Mouse (Mus musculus) mature B cell (primary cell): ENCODE measurements around the gene Msantd2.

Source experiments
- in situ Hi-C: fragments of 300-500 bp; cut with MboI; formaldehyde crosslinking; loops from 2 replicates; pipeline ENCODE4 v1.14.3; 2019

Gene Msantd2

DNA sequence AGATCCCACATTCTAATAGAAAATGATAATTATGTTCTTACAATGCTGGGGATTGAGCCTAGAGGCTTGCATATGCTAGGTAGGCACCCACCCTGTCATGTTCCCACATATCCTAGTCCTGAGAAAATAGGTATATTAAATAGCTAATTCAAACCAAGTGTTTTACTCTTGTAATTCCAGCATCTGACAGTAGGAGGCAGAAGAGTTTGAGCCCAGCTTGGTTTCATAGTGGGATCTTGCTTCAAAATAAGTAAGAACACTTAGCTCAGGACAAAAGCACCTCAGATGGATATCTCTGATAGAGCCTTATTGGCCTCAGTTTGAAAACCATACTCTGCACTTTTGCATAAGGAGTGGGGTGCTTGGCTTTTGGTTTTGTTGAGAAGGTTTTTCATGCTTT is 15.2 kb downstream of the Msantd2 start:
- in situ Hi-C loops, result no loop called here

DNA sequence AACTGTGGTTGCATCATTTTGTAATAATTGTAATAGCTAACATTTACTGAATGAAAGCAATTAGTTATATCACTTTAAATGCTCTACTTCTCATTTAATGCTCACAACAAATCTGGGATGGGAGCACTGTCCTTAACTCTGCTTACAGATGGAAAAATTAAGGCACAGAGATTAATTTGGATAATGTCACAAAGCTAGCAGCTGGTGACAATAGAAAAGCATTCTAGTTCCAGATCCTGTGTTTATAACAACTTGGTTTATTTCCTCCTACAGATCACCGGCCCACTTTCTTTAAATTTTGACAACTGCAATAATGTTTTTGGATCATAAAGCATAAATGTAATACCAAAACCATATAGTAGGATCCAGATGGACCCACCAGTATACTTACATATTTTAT is 16.9 kb downstream of the Msantd2 start:
- in situ Hi-C loops, result no loop called here

DNA sequence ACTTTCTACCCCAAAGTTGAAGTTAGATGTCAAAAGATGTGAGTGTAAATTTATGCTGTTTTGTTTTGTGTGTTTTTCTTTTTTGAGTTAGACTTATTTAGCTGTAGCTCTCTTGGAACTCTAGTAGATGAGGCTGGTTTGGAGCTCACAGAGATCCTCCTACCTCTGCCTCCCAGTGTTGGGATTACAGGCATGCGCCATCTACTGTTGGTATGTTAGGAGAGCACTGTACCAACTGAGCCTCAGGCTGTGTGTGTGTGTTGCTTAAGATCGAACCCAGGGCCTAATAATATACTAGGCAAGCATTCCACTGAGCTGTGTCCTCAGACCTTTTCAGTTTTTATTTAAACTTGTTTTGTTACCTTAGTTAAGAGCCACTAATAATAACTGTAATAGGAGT is 23.0 kb downstream of the Msantd2 start:
- in situ Hi-C loops, result no loop called here

DNA sequence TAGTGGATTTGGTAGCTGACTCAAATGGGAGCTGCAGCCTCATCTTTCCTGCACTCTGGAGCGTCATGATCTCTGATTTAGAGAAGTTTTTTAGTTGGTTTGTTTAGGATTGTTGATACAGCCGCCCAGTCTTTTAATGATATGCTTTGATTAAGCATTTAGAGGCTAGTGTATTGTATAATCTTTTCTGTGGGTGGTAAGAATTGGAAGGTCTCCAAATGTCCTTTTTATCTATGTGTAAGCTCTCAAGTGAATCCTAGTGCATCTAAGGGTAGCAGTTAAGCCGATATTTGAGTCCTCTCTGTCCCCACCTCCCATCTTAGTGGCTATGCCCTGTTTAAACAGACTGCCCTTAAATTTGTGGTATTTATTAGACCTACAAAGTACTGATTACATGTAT is 25.3 kb downstream of the Msantd2 start:
- in situ Hi-C loops, result no loop called here

DNA sequence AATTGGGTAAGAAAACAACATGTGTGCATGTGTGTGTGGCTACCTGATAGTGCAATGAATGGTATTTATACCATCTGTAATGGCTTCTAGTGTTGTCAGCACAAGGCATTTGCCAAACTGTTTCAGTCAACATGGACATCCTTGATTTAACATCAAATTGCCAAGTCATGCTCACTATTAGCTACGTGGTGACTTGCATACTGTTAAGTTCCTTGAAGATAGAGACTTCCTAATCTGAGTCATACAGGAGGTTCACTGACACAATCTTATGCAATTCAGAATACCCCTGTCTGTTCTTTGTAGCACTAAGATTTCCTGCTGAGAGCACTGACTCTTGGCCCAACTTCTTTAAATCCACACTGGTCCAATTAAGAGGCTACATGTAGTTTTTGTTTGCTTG is 28.3 kb downstream of the Msantd2 start:
- in situ Hi-C loops, result no loop called here

DNA sequence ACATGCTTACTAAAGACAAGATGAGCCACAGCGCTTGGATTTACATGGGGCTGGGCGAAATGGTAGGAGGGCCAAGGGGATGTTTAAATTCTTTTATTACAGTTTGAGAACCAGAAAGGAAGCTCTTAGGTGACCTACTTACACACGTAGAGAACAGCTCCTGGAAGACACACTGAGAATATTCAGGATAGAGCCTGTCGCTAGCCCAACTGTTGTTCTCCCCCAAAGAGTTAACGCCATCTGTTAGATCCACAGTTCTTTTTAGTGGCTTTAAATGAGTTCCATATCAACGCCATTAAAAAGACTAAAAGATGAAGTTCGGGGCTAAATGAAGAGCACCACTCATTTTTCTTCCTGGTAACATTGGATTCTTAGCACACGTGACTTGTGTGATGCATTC is 29.9 kb downstream of the Msantd2 start:
- in situ Hi-C loops, result no loop called here

DNA sequence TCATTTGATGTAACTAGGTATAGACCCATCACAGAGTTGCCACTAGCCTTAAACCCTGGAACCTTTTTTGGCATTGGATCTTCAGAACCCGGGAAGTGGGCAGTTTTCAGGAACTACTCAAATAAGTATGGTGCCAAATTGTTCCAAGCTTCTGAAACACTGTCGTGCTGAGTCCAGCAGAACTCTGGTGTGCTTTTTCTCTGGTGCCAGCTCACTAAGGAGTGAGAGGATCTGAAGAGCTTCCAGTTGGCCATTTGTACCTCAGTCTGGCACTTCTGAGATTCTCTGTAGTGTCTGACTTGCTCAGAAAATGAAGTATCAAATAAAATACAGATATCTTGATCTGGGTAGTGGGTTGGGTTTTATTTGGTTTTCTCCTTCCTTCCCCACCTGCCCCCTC is 30.9 kb downstream of the Msantd2 start:
- in situ Hi-C loops, result no loop called here

DNA sequence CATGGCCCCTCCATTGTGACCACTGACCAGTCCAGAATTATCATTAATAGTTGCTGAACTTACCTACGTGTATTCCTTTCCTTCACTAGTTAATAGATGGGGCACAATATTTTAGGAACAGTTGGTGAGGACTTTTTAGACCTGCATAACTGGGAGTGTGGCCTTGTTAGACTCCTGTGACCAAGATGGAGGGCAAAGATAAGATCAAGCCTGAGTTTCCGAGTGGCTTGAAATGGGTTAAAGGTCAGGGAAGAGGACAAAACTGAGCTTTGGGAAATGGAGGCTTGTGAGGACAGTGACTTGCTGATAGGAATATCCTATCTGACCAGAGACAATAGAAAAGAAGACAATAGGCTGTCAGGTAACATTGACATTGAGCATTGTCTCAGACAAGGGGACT is 36.3 kb downstream of the Msantd2 start:
- in situ Hi-C loops, result no loop called here

DNA sequence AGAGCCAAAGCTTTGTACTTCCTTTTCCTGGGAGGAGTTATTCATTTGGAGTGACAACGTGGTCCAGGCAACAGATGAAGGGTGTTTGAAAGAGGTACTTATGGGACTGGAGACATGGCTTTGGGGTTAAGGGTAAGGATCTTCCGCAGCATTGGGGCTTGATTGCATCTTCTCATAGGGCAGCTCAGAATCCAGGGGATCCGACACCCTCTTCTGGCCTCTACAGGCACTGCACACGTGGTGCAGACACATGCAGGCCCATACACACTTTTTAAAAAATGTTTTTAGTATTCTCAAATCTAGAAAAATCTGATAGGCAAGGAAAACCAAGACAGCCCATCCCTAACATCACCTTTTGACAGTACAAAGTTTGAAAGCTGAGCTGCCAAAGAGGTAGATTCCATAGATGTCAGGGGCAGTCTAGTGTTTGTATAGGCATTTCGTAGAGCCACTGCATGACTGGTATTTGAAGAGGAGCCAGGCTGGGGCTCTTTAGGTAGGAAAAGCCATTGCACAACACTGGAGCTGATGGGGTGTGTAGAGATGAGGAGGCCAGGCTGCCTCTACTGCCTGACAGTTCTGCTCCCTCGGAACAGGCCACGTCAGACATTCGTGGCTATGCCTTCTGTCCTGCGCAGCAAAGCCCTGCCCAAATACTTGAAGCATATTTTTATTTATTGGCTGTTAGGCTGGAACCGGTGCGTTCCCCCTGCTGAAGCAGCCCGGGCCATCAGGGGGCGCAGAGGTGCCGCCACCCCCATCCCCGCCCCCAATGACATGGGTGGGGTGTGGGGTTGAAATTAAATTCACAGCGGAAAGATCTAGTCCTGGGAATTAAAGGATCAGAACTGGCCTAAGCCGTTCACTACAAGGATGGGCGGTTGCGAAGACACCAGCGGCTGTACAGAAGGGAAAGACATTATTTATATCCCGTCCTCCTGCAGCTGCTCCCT is 37.6 kb downstream of the Msantd2 start:
- in situ Hi-C loops, result no loop called here

DNA sequence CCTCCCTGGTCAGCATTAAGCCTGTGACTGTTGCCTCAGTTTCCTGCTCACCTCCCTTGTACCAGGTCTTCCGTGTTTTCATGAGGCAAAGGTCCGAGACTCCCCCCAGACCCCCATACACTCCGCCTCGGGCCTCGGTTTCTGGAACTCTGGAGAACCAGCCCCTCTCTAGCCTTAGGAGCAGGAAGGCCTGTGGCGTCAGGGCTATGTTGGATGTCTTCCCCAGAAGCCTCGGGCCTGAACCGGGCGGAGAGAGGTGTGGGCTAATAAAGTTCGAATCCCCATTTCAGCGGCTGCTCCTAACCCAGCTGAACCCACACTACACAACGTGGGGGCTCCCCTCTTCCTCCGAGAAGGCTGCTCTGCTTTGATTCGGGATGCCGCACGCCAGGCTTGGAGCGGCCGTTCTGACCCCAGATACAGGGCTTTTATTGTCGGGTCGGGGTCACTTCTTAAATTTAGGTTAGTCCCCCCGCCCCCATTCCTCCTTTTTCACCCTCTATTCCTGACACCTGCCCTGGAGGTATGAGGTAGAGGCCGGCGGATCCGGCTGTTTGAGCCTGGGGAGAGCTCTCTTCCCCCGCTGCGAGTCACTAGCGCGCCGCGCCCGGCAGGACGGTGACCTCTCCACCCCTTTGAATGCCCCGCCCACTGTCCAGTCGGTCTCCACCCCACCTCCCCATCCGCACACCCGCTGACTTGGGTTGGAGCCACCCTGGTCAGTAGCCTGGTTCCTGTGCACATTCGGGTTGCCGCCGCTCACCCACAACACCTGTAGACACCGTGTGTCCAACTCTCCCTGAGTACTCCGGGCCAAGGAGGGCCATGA is 38.5 kb downstream of the Msantd2 start, which contains the start of gene Esam:
Esam (plus strand) TSS at position 683 of the 829 bp plus-strand sequence.
- in situ Hi-C loops, result no loop called here

DNA sequence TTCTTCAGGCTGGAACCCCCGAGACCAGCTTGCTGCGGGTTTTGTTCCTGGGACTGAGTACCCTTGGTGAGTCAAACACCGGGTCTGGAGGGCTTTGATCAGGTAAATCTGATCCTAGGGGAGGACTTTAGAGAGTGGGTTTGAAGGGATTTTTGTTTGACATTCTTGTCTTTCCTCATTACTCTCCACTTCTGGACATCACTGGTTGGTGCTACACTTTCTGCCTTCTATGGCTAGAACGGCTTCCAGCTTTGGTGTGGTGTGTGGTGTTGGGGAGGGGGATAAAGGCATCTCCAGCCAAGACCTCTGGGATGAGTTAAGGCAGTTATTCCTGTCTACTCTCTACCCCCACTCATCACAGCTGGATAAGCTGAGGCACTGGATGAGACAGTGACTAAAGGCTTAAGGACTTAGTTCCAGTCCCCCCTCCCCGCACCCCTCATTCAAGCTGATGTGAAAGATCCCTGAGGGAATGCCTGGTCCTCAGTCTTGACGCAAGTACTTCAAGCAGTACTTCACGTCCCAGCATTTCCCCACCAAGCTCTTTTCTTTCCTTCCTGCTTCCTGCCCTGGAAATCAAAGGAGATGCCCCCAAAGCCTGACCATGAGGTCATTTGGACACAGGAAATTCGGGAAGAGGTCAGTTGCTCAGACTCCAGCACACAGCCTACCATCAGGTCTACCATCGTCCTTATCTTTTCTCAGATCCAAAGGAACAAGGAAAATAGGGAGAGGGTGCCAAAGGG is 39.3 kb downstream of the Msantd2 start:
- in situ Hi-C loops, result no loop called here

DNA sequence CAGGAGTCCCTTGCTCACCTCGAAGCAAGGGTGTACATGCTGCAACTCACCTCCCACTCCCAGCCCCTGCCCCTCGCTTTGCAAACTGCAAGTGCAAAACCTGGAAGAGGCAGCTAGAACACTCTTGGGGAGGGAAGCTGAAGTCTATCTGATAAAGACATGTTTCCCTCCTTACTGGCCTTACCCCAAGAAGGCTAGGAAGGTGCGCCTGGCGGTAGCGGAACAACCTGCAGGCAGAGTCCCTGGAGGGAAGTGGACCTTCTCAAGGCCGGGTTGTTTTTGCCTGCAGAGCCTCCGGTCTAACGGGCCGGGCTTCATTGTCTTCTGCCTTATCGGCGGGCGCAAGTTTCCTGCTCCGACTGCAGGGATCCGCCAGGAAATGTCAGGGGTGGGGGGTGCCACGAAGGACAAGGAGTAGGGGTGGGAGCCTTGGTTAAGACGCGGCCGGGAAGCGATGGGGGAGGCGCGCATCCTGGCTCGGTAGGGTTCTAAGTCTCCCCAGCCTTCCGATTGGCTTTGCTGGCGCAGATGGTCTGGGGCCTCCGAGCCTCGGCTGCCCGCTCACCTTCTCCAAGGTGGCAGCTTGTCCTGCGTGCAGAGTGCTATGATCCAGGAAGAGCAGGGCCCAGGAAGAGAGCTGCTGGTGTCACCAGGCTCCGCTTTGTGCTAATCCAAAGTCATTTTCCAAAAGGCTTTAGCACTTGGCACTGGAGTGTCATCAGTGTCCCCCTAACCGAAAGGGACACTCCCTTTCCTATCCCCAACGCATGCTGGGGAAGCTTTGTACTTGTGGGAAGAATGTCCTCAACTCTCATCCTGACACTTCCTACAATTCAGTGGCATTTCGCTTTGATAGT is 41.1 kb downstream of the Msantd2 start:
- in situ Hi-C loops, result no loop called here

DNA sequence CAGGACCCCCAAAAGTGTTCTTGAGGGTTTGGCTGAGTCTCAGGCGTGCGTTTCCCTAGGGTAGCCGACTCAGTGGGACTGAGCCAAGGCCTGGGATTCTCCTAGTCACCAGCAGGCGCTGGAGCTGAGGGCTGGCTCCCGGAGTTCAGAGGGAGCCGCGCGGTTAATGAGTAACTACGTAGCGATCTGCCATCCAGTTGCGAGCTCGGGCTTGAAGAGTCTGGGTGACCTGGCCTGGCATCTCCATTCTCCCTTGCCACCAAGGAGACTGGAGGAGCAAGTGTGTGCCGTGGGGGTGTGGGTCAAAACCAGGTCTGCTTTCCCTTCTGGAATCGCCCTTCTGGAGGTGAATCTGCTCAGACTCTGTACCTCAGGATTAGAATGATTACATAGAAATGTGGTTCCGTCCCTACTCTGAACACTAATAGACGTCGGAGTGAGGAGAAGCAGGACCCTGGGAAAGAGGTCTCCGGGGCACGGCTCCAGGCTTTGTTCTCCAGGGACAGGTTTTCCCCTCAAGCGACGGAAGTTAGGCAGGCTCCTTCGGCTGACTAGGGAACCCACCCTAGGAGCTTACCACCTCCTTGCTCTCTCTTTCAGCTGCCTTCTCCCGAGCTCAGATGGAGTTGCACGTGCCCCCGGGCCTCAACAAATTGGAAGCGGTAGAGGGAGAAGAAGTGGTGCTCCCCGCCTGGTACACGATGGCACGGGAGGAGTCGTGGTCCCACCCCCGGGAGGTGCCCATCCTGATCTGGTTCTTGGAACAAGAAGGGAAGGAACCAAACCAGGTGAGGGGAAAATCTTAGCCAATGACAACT is 42.0 kb downstream of the Msantd2 start:
- in situ Hi-C loops, result no loop called here

DNA sequence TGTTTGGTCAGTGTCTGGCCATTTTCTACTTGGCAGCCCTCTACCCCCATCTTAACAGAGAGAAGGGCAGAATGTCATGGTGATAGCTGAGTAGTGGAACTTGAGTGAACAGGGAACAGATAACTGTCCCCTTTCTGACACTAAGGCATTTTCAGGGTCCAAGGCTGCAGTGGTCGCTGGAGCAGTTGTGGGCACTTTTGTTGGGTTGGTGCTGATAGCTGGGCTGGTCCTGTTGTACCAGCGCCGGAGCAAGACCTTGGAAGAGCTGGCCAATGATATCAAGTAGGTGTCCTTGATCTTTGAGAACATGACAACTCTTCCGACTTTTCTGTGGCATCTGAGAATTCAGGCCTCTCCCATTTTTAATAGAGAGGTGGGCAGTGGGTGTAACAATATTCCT is 47.7 kb downstream of the Msantd2 start:
- in situ Hi-C loops, result no loop called here

DNA sequence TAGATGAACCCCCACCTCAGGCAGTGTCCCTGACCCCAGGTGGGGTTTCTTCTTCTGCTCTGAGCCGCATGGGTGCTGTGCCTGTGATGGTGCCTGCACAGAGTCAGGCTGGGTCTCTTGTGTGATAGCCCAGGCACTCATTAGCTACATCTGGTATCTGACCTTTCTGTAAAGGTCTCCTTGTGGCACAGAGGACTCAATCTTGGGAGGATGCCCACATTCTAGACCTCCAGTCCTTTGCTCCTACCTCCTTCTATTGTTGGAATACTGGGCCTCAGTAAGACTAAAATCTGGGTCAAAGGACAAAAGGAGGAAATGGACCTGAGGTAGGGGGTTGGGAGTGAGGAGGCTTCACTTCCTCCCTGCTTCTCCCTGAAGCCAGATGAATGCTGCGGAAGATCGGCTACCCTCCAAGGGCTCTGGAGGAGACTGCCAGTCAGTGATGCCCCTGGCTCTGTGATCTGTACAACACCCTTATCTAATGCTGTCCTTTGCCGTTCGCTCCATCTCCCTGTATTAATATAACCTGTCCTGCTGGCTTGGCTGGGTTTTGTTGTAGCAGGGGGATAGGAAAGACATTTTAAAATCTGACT is 48.6 kb downstream of the Msantd2 start:
- in situ Hi-C loops, result no loop called here

DNA sequence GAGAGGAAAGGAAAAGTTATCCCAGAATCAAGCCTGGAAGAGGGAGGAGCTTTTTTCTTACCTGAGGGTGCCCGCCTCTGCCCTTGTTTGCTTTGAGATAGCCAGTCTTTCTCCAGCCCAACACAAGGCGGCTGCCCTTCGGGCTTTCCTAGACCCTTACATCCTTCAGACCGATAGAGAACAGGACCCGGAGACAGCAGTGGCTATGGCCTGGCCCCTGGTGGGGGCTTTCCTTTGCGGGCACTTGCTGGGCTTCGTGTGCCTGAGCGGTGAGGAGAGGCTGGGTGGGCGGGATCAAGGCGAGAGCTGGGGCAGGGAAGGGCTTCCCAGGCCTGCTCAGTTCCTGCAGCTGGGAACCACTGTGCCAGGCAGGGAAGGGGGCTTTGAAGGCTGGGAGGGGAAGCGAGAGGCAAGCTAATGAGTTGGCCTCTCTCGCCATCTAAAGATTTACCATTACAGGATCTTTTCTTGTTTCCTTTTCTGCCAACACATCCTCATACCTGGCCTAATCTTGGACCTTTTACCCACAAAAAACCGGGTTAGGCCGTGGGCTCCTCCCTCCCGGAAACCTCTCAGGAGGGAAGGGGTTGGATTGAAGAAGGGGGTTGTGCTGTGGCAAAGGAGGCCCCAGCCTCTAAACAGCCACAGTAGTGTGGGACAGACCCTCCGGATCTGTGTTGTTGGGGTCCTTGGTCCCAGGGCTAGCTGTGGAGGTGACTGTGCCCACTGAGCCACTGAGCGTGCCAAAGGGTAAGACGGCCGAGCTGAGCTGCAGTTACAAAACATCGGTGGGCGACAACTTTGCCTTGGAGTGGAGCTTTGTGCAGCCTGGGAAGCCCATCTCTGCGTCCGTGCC is 50.3 kb downstream of the Msantd2 start, which contains the start of gene Vsig2:
Vsig2 (plus strand) TSS at position 86 of the 856 bp plus-strand sequence.
- in situ Hi-C loops, result no loop called here

DNA sequence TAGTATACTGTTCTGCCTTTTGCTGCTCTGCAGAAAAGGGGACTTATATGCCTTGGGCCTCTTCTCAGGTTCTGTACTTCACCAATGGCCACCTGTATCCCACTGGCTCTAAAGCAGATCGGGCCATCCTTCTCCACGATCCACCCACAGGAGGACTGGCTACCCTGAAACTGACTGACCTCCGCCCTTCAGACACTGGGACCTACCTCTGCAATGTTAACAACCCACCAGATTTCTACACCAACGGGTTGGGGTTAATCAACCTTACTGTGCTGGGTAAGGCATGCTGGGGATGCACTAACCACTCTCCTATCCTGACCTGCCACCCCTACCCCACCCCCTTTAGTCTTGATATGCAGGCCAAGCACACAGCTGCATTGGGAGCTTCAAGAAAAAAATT is 51.1 kb downstream of the Msantd2 start:
- in situ Hi-C loops, result no loop called here

DNA sequence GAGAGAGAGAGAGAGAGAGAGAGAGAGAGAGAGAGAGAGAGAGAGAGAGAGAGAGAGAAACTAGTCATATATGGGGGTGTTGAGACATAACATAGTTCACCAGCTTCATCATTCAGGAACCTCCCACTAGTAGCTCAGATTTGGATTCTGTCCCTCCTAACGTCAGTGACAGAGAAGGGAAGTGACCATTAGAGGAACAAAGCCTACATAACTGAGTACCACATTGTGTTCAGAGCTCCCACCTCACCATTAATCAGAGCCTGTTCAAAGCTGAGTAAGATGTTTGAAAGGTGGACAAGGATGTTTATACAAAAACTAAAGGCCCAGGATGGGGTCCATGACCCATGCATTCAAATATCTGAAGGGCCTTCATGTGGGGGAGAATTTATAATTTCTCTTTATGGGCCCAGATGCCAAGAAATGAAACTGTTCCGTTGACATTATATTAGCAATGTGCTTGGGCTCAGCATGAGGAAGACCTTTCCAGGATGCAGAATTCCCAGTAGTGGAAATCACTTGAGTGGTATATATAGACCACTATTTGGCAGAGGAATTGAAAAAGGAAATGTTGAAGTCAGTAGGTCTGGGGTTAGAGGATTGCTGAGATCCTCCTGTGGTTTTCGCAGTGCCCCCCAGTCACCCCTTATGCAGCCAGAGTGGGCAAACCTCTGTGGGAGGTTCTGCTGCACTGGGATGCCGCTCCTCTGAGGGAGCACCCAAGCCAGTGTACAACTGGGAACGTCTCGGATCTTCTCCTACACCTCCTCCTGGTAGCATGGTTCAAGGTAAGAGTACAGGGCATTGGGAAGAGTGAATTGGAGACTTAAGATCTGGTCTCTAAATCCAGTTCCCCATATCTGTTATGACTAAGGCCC is 51.8 kb downstream of the Msantd2 start:
- in situ Hi-C loops, result no loop called here
